ENCODE assay signal across 28 mouse cellular contexts in the genomic region with DNA sequence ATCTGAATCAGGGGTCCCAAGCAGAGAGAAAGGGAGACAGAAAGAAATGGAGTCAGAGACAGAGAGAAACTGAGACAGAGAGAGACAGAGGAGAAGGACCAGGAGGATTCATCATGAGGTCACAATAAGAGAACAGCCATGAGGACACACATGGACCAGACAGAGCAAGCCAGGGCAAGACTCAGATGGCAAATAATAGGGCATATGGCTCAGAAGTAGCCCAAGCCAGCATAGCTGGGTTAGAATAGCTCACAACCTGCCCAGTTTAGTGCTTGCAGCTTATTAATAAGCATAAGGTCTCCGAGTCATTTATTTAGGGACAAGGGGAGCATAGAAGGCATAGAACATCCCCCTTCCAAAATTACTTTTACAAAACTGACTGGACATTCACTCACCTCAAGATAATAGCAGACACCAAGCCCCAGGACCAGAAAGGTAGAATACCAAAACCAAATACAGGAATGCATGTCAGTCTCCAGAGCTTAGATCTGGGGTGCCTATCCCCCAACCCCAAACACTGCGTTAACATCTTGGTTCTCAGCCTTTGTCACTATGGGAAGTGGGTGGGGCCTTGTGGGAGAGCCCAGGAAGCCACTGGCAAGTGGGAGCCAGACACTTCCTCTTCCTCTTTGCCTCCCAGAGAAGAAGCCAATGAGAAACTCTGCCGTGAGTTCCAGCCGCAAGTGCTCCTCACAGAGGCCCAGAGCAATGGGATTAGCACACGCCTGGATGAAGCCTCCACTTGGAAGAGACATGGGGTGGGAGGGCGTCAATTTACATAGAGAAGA. TPM values are rescaled to one million over a fixed set of nuclear protein-coding genes. Genes with fewer than 3 reads are reported as not detected.
DNase-seq lines count a peak whose midpoint lies in the region; ATAC-seq and TF ChIP-seq lines count a peak whose summit lies in the region.
"Had no signal": no experiment of that assay in that cellular context is flagged by ENCODE, and none has a peak within 500 bp of the region (broad histone marks: within the 10 kb centered on the region; RNA-seq: fewer than 3 reads in every experiment).

No protein-coding gene starts in this region.

- H3K4me3 ChIP-seq in lung, embryonic 16.5 days (ENCODE audit: low read length) = no peak overlapping the region
- no peak overlapping the region for H3K4me3 ChIP-seq in lung, postnatal 0 days (ENCODE audit: low read depth, low read length)
- H3K4me3 ChIP-seq in forebrain, embryonic 11.5 days (ENCODE audit: low read depth, low read length) = no peak overlapping the region
- no peak overlapping the region for H3K4me3 ChIP-seq in forebrain, embryonic 16.5 days (replicated peaks; ENCODE audit: low read length)
- H3K4me3 ChIP-seq: embryonic facial prominence, embryonic 12.5 days; erythroblast, embryonic 14.5 days; forebrain, embryonic 15.5 days; hindbrain, embryonic 13.5 days; layer of hippocampus, adult 2 months; limb, embryonic 15.5 days; liver, embryonic 15.5 days; midbrain, embryonic 12.5 days had no signal

- no peak for ATAC-seq in lung, embryonic 16.5 days (ENCODE audit: low read depth)
- ATAC-seq in lung, postnatal 0 days = no peak
- peak; percentile 92 for ATAC-seq in common myeloid progenitor, adult 5-6 weeks (replicated peaks; ENCODE audit: low read depth, poor library complexity, severe bottlenecking)
- ATAC-seq in forebrain, embryonic 11.5 days (replicated peaks; ENCODE audit: low FRiP score) = no peak
- ATAC-seq in forebrain, embryonic 16.5 days = no peak
- ATAC-seq: activated CD4-positive, CD25-positive, alpha-beta regulatory T cell, adult 4 months; forebrain, embryonic 15.5 days; inflammation-experienced regulatory T-cells, adult 6 months had no signal

- peaks cover 17% of the 10 kb centered on the region; the same call in 1 of the 2 replicates for H3K4me1 ChIP-seq in lung, embryonic 16.5 days (replicated peaks; ENCODE audit: control insufficient read depth, insufficient read depth, low read length)
- no peaks in the 10 kb centered on the region; the same call in 1 of the 2 replicates for H3K4me1 ChIP-seq in lung, postnatal 0 days (ENCODE audit: insufficient read depth, low read depth, low read length)
- 0 out of 2 replicates have a peak, but pooled peaks cover 2% of the 10 kb centered on the region for H3K4me1 ChIP-seq in forebrain, embryonic 11.5 days (replicated peaks; ENCODE audit: control insufficient read depth, insufficient read depth, low read length)
- H3K4me1 ChIP-seq in forebrain, embryonic 16.5 days (replicated peaks; ENCODE audit: control insufficient read depth, insufficient read depth, low read length) = no peaks in the 10 kb centered on the region
- H3K4me1 ChIP-seq: embryonic facial prominence, embryonic 12.5 days; forebrain, embryonic 15.5 days; liver, embryonic 15.5 days had no signal

- H3K36me3 ChIP-seq in lung, embryonic 16.5 days (ENCODE audit: control insufficient read depth, insufficient read depth, low read length) = no peaks in the 10 kb centered on the region
- H3K36me3 ChIP-seq in lung, postnatal 0 days (ENCODE audit: insufficient read depth, low read length) = no peaks in the 10 kb centered on the region
- H3K36me3 ChIP-seq in forebrain, embryonic 11.5 days (ENCODE audit: control insufficient read depth, insufficient read depth, low read length) = no peaks in the 10 kb centered on the region
- H3K36me3 ChIP-seq in forebrain, embryonic 16.5 days (ENCODE audit: control insufficient read depth, insufficient read depth) = no peaks in the 10 kb centered on the region
- H3K36me3 ChIP-seq: embryonic facial prominence, embryonic 12.5 days; forebrain, embryonic 15.5 days; hindbrain, embryonic 13.5 days; limb, embryonic 15.5 days; liver, embryonic 15.5 days; midbrain, embryonic 12.5 days had no signal

- no peaks in the 10 kb centered on the region for H3K27me3 ChIP-seq in lung, embryonic 16.5 days (ENCODE audit: control insufficient read depth, insufficient read depth, low read depth, low read length)
- no peaks in the 10 kb centered on the region for H3K27me3 ChIP-seq in lung, postnatal 0 days (replicated peaks; ENCODE audit: insufficient read depth, low read length)
- H3K27me3 ChIP-seq in forebrain, embryonic 11.5 days (ENCODE audit: control insufficient read depth, insufficient read depth, low read length) = no peaks in the 10 kb centered on the region
- no peaks in the 10 kb centered on the region for H3K27me3 ChIP-seq in forebrain, embryonic 16.5 days (replicated peaks; ENCODE audit: control insufficient read depth, insufficient read depth, low read length)
- H3K27me3 ChIP-seq: embryonic facial prominence, embryonic 12.5 days; forebrain, embryonic 15.5 days; hindbrain, embryonic 13.5 days; limb, embryonic 15.5 days; liver, embryonic 15.5 days; midbrain, embryonic 12.5 days had no signal

- 62% methylated on average over 6 of the region's 6 CpGs for WGBS in lung, embryonic 16.5 days
- WGBS in lung, postnatal 0 days = 55% methylated on average over 6 of the region's 6 CpGs
- WGBS in forebrain, embryonic 11.5 days = 50% methylated on average over 6 of the region's 6 CpGs
- 47% methylated on average over 6 of the region's 6 CpGs for WGBS in forebrain, embryonic 16.5 days

- peak overlapping the region; percentile 29; the same call in 1 of the 2 replicates for H3K27ac ChIP-seq in lung, embryonic 16.5 days (ENCODE audit: low read length)
- no peak overlapping the region for H3K27ac ChIP-seq in lung, postnatal 0 days (ENCODE audit: low read length)
- no peak overlapping the region for H3K27ac ChIP-seq in forebrain, embryonic 11.5 days (ENCODE audit: low read depth, low read length)
- no peak overlapping the region for H3K27ac ChIP-seq in forebrain, embryonic 16.5 days (ENCODE audit: low read length)
- H3K27ac ChIP-seq: embryonic facial prominence, embryonic 12.5 days; forebrain, embryonic 15.5 days; hindbrain, embryonic 13.5 days; layer of hippocampus, adult 2 months; limb, embryonic 15.5 days; liver, embryonic 15.5 days; midbrain, embryonic 12.5 days had no signal

- no peak for TF ChIP-seq EP300 in lung, postnatal 0 days (IDR thresholded peaks at IDR 0.05)

- no peak overlapping the region for H3K9ac ChIP-seq in lung, embryonic 16.5 days (ENCODE audit: low read length)
- no peak overlapping the region for H3K9ac ChIP-seq in lung, postnatal 0 days (replicated peaks; ENCODE audit: low read depth)
- no peak overlapping the region for H3K9ac ChIP-seq in forebrain, embryonic 11.5 days (ENCODE audit: low read length)
- no peak overlapping the region for H3K9ac ChIP-seq in forebrain, embryonic 16.5 days (replicated peaks; ENCODE audit: low read depth, low read length)
- H3K9ac ChIP-seq: embryonic facial prominence, embryonic 12.5 days; forebrain, embryonic 15.5 days; hindbrain, embryonic 13.5 days; limb, embryonic 15.5 days; liver, embryonic 15.5 days; midbrain, embryonic 12.5 days had no signal

- DNase-seq in lung, postnatal 0 days (ENCODE audit: low spot score) = no peak
- DNase-seq in cerebellum, adult 11-12 months = peak; percentile 34
- no peak for DNase-seq in Muller cell, postnatal 12 days (ENCODE audit: inconsistent ontology term)
- DNase-seq in frontal cortex, postnatal 14 days (ENCODE audit: low spot score in 2 of 2) = no peak
- no peak for DNase-seq in forebrain, embryonic 11.5 days (ENCODE audit: low spot score)
- DNase-seq: adrenal gland, postnatal 25 days; heart, postnatal 10 days; kidney, adult 2 months; kidney, postnatal 14 days; lung, postnatal 14 days; thymus, postnatal 25 days had no signal

- no peak for TF ChIP-seq CTCF in lung, postnatal 0 days (IDR thresholded peaks at IDR 0.05)

- no peaks in the 10 kb centered on the region for H3K9me3 ChIP-seq in lung, embryonic 16.5 days (ENCODE audit: control insufficient read depth, low read length)
- no peaks in the 10 kb centered on the region for H3K9me3 ChIP-seq in lung, postnatal 0 days (ENCODE audit: low read length)
- no peaks in the 10 kb centered on the region for H3K9me3 ChIP-seq in forebrain, embryonic 11.5 days (ENCODE audit: control insufficient read depth, low read length)
- H3K9me3 ChIP-seq in forebrain, embryonic 16.5 days (ENCODE audit: control insufficient read depth, low read length) = no peaks in the 10 kb centered on the region
- H3K9me3 ChIP-seq: embryonic facial prominence, embryonic 12.5 days; forebrain, embryonic 15.5 days; hindbrain, embryonic 13.5 days; limb, embryonic 15.5 days; liver, embryonic 15.5 days; midbrain, embryonic 12.5 days had no signal

- no peak overlapping the region for H3K4me2 ChIP-seq in lung, embryonic 16.5 days (ENCODE audit: low read depth, low read length)
- no peak overlapping the region for H3K4me2 ChIP-seq in lung, postnatal 0 days (replicated peaks; ENCODE audit: low read depth, low read length)
- no peak overlapping the region for H3K4me2 ChIP-seq in forebrain, embryonic 11.5 days (ENCODE audit: low read depth, low read length, severe bottlenecking)
- no peak overlapping the region for H3K4me2 ChIP-seq in forebrain, embryonic 16.5 days (ENCODE audit: low read length)
- H3K4me2 ChIP-seq: embryonic facial prominence, embryonic 12.5 days; forebrain, embryonic 15.5 days; heart, embryonic 11.5 days; hindbrain, embryonic 13.5 days; limb, embryonic 15.5 days; liver, embryonic 15.5 days; midbrain, embryonic 12.5 days had no signal

RNA-seq across cellular contexts. Expression of a gene that starts 26.5 kb away (rescaled TPM):
- 0.60 and 7.5 TPM in 2 replicates for polyA plus RNA-seq in lung, embryonic 16.5 days (2015; fragmentation: Nextera tagmentation; extraction: Ambion mirVana)
- not detected in 2 replicates for polyA plus RNA-seq in lung, postnatal 0 days (2015; fragmentation: Nextera tagmentation; extraction: Ambion mirVana)
- total RNA-seq in common myeloid progenitor, adult 5-6 weeks (2017) = not detected in 2 replicates
- polyA plus RNA-seq in forebrain, embryonic 11.5 days (2014; fragmentation: Nextera tagmentation; extraction: Ambion mirVana) = not detected in 2 replicates
- 0.53 TPM in 1 of 2 replicates, not detected in the other for polyA plus RNA-seq in forebrain, embryonic 16.5 days (2015; fragmentation: Nextera tagmentation; extraction: Ambion mirVana)
- total RNA-seq: adrenal gland, postnatal 25 days; heart, postnatal 10 days; layer of hippocampus, adult 2 months; left cerebral cortex, postnatal 36 days had no signal
- polyA plus RNA-seq: activated CD4-positive, CD25-positive, alpha-beta regulatory T cell, adult 4 months; embryonic facial prominence, embryonic 12.5 days; erythroblast, embryonic 14.5 days; forebrain, embryonic 15.5 days; hindbrain, embryonic 13.5 days; inflammation-experienced regulatory T-cells, adult 6 months; midbrain, embryonic 12.5 days; small intestine, adult 2 months; testis, adult 2 months had no signal
